Mouse (Mus musculus) monocyte, adult 2 months (primary cell): ENCODE results near the gene Hist1h2bq.
A peak's percentile ranks its signal among the peaks of the same experiment; 100 is the strongest.
"Not testable (repeated sequence)": the region's sequence is repeated elsewhere in the genome, so short reads cannot be mapped to it uniquely, and the experiment has no call there.

Source experiments
- DNase-seq, 2 experiments: peaks; one replicate each; pipeline ENCODE4 v3.0.0; 2022; ENCODE audit warnings: low spot score in 2 of 2, low read depth in 1 of 2

Gene Hist1h2bq

GRCm38 (mm10) chr13:21810073-21810472, at the start of gene Hist1h2bq, which contains the start of gene Hist1h2ao:
Gene Hist1h2bq (minus strand): TSS chr13:21810197.
Gene Hist1h2ao (plus strand): TSS chr13:21810465.
- DNase-seq: not testable (repeated sequence)

GRCm38 (mm10) chr13:21855698-21856162, 45.7 kb upstream of the Hist1h2bq start:
- DNase-seq: no peak

GRCm38 (mm10) chr13:21855146-21855545, 45.1 kb upstream of the Hist1h2bq start:
- DNase-seq: peak; percentile 45 to 72

- no peak for DNase-seq
Measured at GRCm38 (mm10) chr13:21852215-21852945, 42.4 kb upstream of the Hist1h2bq start.

- not testable (repeated sequence) for DNase-seq
Measured at GRCm38 (mm10) chr13:21850696-21851095, 40.7 kb upstream of the Hist1h2bq start.

GRCm38 (mm10) chr13:21847883-21848282, 37.9 kb upstream of the Hist1h2bq start:
- no peak for DNase-seq

GRCm38 (mm10) chr13:21846356-21846755, 36.4 kb upstream of the Hist1h2bq start:
- not testable (repeated sequence) for DNase-seq

GRCm38 (mm10) chr13:21840508-21840907, 30.5 kb upstream of the Hist1h2bq start:
- DNase-seq: not testable (repeated sequence)

- DNase-seq: not testable (repeated sequence)
Measured at GRCm38 (mm10) chr13:21833461-21833860, 23.5 kb upstream of the Hist1h2bq start, which contains the start of the genes Hist1h2ap and Hist1h2br. Gene Hist1h2ap (minus strand): TSS chr13:21833507. Gene Hist1h2br (plus strand): TSS chr13:21833743.

- not testable (repeated sequence) for DNase-seq
Measured at GRCm38 (mm10) chr13:21831418-21832394, 21.7 kb upstream of the Hist1h2bq start, which contains the start of gene Hist1h4n. Gene Hist1h4n (minus strand): TSS chr13:21832196.

GRCm38 (mm10) chr13:21830344-21830743, 20.3 kb upstream of the Hist1h2bq start:
- no peak for DNase-seq

- DNase-seq: no peak
Measured at GRCm38 (mm10) chr13:21828511-21828910, 18.5 kb upstream of the Hist1h2bq start.

GRCm38 (mm10) chr13:21820082-21820890, 10.3 kb upstream of the Hist1h2bq start:
- not testable (repeated sequence) for DNase-seq

GRCm38 (mm10) chr13:21812092-21812491, 2.1 kb upstream of the Hist1h2bq start:
- not testable (repeated sequence) for DNase-seq

GRCm38 (mm10) chr13:21811539-21811938, 1.5 kb upstream of the Hist1h2bq start, which contains the start of gene Hist1h4m:
Gene Hist1h4m (plus strand): TSS chr13:21811746.
- peak in 1 of 2 experiments; percentile 21 for DNase-seq

- not testable (repeated sequence) for DNase-seq
Measured at GRCm38 (mm10) chr13:21811074-21811473, 1.1 kb upstream of the Hist1h2bq start.

GRCm38 (mm10) chr13:21803058-21803457, 6.9 kb downstream of the Hist1h2bq start:
- not testable (repeated sequence) for DNase-seq

- DNase-seq: not testable (repeated sequence)
Measured at GRCm38 (mm10) chr13:21797163-21797562, 12.8 kb downstream of the Hist1h2bq start.

GRCm38 (mm10) chr13:21795584-21795983, 14.4 kb downstream of the Hist1h2bq start:
- DNase-seq: no peak

GRCm38 (mm10) chr13:21790601-21791283, 19.3 kb downstream of the Hist1h2bq start:
- no peak for DNase-seq
